Mouse (Mus musculus): ENCODE results near the gene Pip4k2c. TPM values are rescaled to one million over a fixed set of nuclear protein-coding genes. Genes with fewer than 3 reads are reported as not detected.
A peak's percentile ranks its signal among the peaks of the same experiment; 100 is the strongest.

The Pip4k2c gene
- polyA plus RNA-seq, 2 experiments = 22.0 to 33.1 TPM

DNA sequence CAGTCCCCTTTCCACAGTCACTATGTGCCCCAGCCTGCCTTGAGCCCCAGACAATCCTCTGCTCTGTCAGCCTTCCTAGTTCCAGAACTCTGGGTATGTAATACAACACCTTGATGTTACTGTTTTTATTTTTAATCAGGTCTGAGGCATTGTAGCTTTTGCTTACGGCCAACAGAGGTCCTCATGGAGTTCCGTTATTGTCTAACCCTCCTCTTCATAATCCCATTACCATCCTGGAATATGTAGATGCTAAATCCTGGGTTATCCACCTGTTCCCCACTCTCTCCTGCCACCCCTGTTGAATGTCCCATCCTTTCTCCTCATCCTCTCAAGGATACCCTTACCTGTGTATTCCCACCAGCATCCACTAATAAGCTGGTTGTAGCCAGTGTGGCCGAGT is 35.2 kb downstream of the Pip4k2c start:
- Histone ChIP-seq H3K4me3 (replicated peaks; ENCODE audit: low read length) (no peak overlapping the region), H3K4me2 (replicated peaks; ENCODE audit: low read depth, low read length, severe bottlenecking) (no peak overlapping the region), H3K9ac (ENCODE audit: low read depth, low read length, severe bottlenecking) (no peak overlapping the region), H3K4me1 (ENCODE audit: control insufficient read depth, insufficient read depth, low read length) (peaks cover 16% of the 10 kb centered on the region), H3K27ac (replicated peaks; ENCODE audit: low read depth, low read length) (no peak overlapping the region), H3K36me3 (ENCODE audit: control insufficient read depth, insufficient read depth, low read length) (no peaks in the 10 kb centered on the region), H3K27me3 (ENCODE audit: control insufficient read depth, insufficient read depth, low read length) (peaks cover 47% of the 10 kb centered on the region), H3K9me3 (ENCODE audit: control insufficient read depth, low read length) (no peaks in the 10 kb centered on the region)
- no peak for ATAC-seq (ENCODE audit: low FRiP score, low read depth)
- no peak for DNase-seq (ENCODE audit: low spot score)
- 44% methylated on average over 3 of the region's 3 CpGs for WGBS
- TF ChIP-seq POLR2A (IDR thresholded peaks at IDR 0.05; ENCODE audit: borderline replicate concordance, extremely low read depth, insufficient read depth, insufficient read length) = no peak

DNA sequence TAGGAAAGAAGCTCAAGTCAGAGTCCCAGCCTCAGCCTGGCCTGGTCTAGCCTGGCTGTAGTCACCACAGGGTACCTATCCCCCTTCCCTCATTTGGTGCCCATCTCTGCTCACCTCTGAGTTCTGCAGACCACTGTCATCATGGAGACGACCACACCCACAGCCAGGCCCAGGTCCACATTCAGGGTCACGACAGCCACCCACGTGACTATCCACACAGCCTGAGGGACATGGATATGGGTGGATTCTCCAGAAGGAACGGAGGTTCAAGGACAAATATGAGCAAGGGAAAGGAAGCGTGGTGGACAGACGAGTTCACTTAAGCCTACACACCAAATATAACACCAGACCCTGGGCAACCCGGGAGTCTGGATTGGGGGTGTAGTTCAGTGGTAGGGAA is 37.2 kb downstream of the Pip4k2c start:
- H3K9me3 ChIP-seq (ENCODE audit: control insufficient read depth, low read length) = no peaks in the 10 kb centered on the region
- peaks cover 50% of the 10 kb centered on the region for H3K27me3 ChIP-seq (ENCODE audit: control insufficient read depth, insufficient read depth, low read length)
- H3K9ac ChIP-seq (ENCODE audit: low read depth, low read length, severe bottlenecking) = no peak overlapping the region
- TF ChIP-seq POLR2A (IDR thresholded peaks at IDR 0.05; ENCODE audit: borderline replicate concordance, extremely low read depth, insufficient read depth, insufficient read length) = no peak
- H3K4me1 ChIP-seq (ENCODE audit: control insufficient read depth, insufficient read depth, low read length) = peaks cover 7% of the 10 kb centered on the region
- no peak overlapping the region for H3K27ac ChIP-seq (replicated peaks; ENCODE audit: low read depth, low read length)
- H3K4me3 ChIP-seq (replicated peaks; ENCODE audit: low read length) = no peak overlapping the region
- no peak overlapping the region for H3K4me2 ChIP-seq (replicated peaks; ENCODE audit: low read depth, low read length, severe bottlenecking)
- H3K36me3 ChIP-seq (ENCODE audit: control insufficient read depth, insufficient read depth, low read length) = no peaks in the 10 kb centered on the region
- no peak for ATAC-seq (ENCODE audit: low FRiP score, low read depth)
- 87% methylated on average over 7 of the region's 7 CpGs for WGBS
- no peak for DNase-seq (ENCODE audit: low spot score)

DNA sequence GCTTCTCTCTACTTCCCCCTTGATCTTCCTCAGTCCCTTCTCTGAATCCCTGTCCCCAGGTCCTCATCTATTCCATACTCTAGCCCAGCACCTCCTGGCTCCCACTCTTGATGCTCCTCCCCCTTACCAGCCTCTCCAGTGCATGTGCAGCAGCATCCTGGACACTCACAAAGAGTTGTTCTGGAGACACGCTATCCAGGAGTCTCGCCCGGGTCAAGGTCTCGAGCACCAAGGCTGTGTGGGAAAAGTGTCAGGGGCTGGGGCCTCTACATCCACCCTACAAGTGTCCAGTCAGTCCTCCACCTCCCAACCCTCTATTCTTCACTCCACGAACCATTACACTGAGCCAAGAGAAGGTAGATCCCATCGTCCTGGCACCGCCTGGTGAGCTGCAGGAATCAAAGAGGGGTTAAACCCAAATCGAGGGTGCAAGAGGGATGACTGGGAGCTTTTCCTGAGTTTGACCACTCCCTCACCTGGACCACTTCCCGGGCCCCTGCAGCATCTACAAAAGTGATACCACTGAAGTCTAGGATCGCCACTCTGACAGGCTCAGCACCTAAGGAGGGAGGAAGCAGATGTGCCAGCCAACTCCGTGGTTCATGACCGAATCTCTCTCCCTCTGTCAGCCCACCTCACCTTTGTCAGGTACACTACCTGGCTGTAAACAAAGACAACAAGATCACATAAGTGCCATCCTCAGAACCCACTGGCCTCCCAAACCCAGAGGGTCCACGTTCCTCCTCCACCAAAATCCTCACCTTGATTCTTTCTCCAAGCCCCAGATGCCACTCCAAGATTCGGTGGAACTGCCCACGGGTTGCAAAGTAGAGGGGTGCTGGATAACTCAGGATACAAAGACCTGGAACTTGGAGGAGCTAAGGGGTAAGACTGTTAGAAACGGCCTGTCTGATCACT is 38.0 kb downstream of the Pip4k2c start:
- Histone ChIP-seq H3K27me3 (ENCODE audit: control insufficient read depth, insufficient read depth, low read length) (peaks cover 47% of the 10 kb centered on the region), H3K27ac (replicated peaks; ENCODE audit: low read depth, low read length) (no peak overlapping the region), H3K36me3 (ENCODE audit: control insufficient read depth, insufficient read depth, low read length) (no peaks in the 10 kb centered on the region), H3K4me1 (ENCODE audit: control insufficient read depth, insufficient read depth, low read length) (peaks cover 7% of the 10 kb centered on the region), H3K9me3 (ENCODE audit: control insufficient read depth, low read length) (no peaks in the 10 kb centered on the region), H3K9ac (ENCODE audit: low read depth, low read length, severe bottlenecking) (no peak overlapping the region), H3K4me2 (replicated peaks; ENCODE audit: low read depth, low read length, severe bottlenecking) (no peak overlapping the region), H3K4me3 (replicated peaks; ENCODE audit: low read length) (no peak overlapping the region)
- DNase-seq (ENCODE audit: low spot score) (no peak), ATAC-seq (ENCODE audit: low FRiP score, low read depth) (no peak)
- TF ChIP-seq POLR2A (IDR thresholded peaks at IDR 0.05; ENCODE audit: borderline replicate concordance, extremely low read depth, insufficient read depth, insufficient read length) = no peak
- 82% methylated on average over 16 of the region's 16 CpGs for WGBS

DNA sequence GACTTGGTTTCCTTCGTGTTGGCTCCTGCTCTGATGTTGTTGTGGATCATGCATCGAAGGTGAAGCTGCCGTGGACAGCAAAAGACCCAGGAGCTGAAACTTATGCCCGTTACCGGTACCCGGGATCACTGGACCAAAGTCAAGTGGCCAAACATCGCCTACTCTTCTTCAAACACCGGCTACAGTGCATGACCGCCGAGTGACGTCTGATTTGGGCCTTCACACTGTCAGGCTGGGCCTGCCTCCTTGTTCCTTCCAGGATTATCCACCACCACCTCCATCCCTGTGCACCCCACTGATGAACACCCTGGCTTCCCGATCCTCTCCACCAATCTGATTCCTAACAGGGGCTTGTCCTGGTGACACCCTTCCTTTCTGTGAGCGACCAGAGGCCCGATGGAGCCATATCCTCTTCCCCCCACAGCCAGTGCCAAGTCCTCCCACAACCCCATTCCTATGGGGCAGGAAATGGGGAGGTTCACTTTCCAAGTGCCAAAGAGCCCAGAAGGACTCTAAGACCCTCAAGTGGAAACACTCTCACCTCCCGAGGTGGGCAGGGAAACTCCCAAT is 39.7 kb downstream of the Pip4k2c start:
- Histone ChIP-seq H3K9me3 (ENCODE audit: control insufficient read depth, low read length) (no peaks in the 10 kb centered on the region), H3K4me2 (replicated peaks; ENCODE audit: low read depth, low read length, severe bottlenecking) (no peak overlapping the region), H3K4me3 (replicated peaks; ENCODE audit: low read length) (no peak overlapping the region), H3K27ac (replicated peaks; ENCODE audit: low read depth, low read length) (no peak overlapping the region), H3K4me1 (ENCODE audit: control insufficient read depth, insufficient read depth, low read length) (no peaks in the 10 kb centered on the region), H3K9ac (ENCODE audit: low read depth, low read length, severe bottlenecking) (no peak overlapping the region), H3K27me3 (ENCODE audit: control insufficient read depth, insufficient read depth, low read length) (peaks cover 47% of the 10 kb centered on the region), H3K36me3 (ENCODE audit: control insufficient read depth, insufficient read depth, low read length) (no peaks in the 10 kb centered on the region)
- TF ChIP-seq POLR2A (IDR thresholded peaks at IDR 0.05; ENCODE audit: borderline replicate concordance, extremely low read depth, insufficient read depth, insufficient read length) = no peak
- 87% methylated on average over 15 of the region's 15 CpGs for WGBS
- ATAC-seq (ENCODE audit: low FRiP score, low read depth) (no peak), DNase-seq (ENCODE audit: low spot score) (no peak)

DNA sequence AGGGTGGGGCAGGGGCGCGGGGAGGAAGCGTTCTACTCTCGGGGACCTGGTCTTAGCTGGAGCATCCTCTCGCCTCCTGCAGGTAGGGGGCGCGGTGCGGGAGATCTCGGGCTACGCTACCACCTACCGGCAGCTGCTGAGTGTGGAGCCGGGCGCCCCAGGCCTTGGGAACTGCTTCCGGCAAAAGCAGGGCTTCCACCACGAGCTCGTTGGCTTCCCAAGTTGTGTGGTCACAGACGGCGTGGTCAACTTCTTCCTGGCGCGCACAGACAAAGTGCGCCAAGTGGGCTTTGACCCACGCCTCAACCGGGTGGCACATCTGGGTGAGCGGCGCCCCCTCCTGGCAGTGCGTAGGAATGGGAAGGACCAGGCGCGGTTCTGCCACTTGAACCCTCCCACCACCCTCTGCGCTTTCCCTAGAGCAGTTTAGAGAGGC is 40.5 kb downstream of the Pip4k2c start:
- H3K4me3 ChIP-seq (replicated peaks; ENCODE audit: low read length) = peak overlapping the region; percentile 41
- TF ChIP-seq POLR2A (IDR thresholded peaks at IDR 0.05; ENCODE audit: borderline replicate concordance, extremely low read depth, insufficient read depth, insufficient read length) = no peak
- no peak overlapping the region for H3K27ac ChIP-seq (replicated peaks; ENCODE audit: low read depth, low read length)
- H3K36me3 ChIP-seq (ENCODE audit: control insufficient read depth, insufficient read depth, low read length) = no peaks in the 10 kb centered on the region
- H3K4me1 ChIP-seq (ENCODE audit: control insufficient read depth, insufficient read depth, low read length) = no peaks in the 10 kb centered on the region; the same call in 1 of the 2 replicates
- H3K9ac ChIP-seq (ENCODE audit: low read depth, low read length, severe bottlenecking) = peak overlapping the region; percentile 25; the same call in 1 of the 2 replicates
- H3K27me3 ChIP-seq (ENCODE audit: control insufficient read depth, insufficient read depth, low read length) = peaks cover 51% of the 10 kb centered on the region
- WGBS = under 1% methylated on average over 29 of the region's 29 CpGs
- peak; percentile 63 for DNase-seq (ENCODE audit: low spot score)
- peak; percentile 80 for ATAC-seq (ENCODE audit: low FRiP score, low read depth)
- peak overlapping the region; percentile 75 for H3K4me2 ChIP-seq (replicated peaks; ENCODE audit: low read depth, low read length, severe bottlenecking)
- no peaks in the 10 kb centered on the region for H3K9me3 ChIP-seq (ENCODE audit: control insufficient read depth, low read length)

Data from limb, embryonic 14.5 days (tissue).